Mouse (Mus musculus): ENCODE data around the gene Hat1. TPM values are rescaled to one million over a fixed set of nuclear protein-coding genes. Genes with fewer than 3 reads are reported as not detected.
"Not testable (repeated sequence)": the region's sequence is repeated elsewhere in the genome, so short reads cannot be mapped to it uniquely, and the experiment has no call there.

Gene Hat1
- polyA plus RNA-seq, 1 experiment: 17.7 TPM

DNA sequence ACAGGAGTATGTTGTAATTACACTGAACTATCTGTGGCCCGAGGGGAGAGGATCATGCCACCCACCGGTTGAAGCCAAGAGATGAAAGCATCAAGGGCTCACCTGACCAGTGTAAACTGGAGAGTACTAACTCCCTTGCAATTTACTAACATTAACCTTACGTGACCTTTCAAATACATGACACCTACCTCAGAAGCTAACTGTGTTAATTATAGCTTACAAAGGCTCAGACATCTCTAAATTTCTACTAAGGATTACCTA lies 37.1 kb upstream of the Hat1 start:
- Histone ChIP-seq H3K4me3 (ENCODE audit: insufficient read depth, low read length) (no peak overlapping the region), H3K4me1 (ENCODE audit: control insufficient read depth, insufficient read depth, low read length) (peaks cover 4% of the 10 kb centered on the region; the same call in 1 of the 2 replicates), H3K27ac (ENCODE audit: insufficient read depth, low read length) (no peak overlapping the region)
- TF ChIP-seq CTCF (IDR thresholded peaks at IDR 0.05; ENCODE audit: extremely low read depth, insufficient read depth, low read length): no peak
- no peak for TF ChIP-seq POLR2A (IDR thresholded peaks at IDR 0.05; ENCODE audit: extremely low read depth, insufficient read depth, low read length)

GRCm38 (mm10) chr2:71353306-71354054 lies 35.3 kb upstream of the Hat1 start:
- no peak overlapping the region for H3K4me3 ChIP-seq (ENCODE audit: insufficient read depth, low read length)
- TF ChIP-seq CTCF (IDR thresholded peaks at IDR 0.05; ENCODE audit: extremely low read depth, insufficient read depth, low read length) (no peak), POLR2A (IDR thresholded peaks at IDR 0.05; ENCODE audit: extremely low read depth, insufficient read depth, low read length) (no peak)
- H3K27ac ChIP-seq (ENCODE audit: insufficient read depth, low read length): no peak overlapping the region
- peaks cover 4% of the 10 kb centered on the region; the same call in 1 of the 2 replicates for H3K4me1 ChIP-seq (ENCODE audit: control insufficient read depth, insufficient read depth, low read length)

- no peak overlapping the region for H3K27ac ChIP-seq (ENCODE audit: insufficient read depth, low read length)
- no peak overlapping the region for H3K4me3 ChIP-seq (ENCODE audit: insufficient read depth, low read length)
- no peak for TF ChIP-seq POLR2A (IDR thresholded peaks at IDR 0.05; ENCODE audit: extremely low read depth, insufficient read depth, low read length)
- TF ChIP-seq CTCF (IDR thresholded peaks at IDR 0.05; ENCODE audit: extremely low read depth, insufficient read depth, low read length): no peak
- peaks cover 4% of the 10 kb centered on the region; the same call in 1 of the 2 replicates for H3K4me1 ChIP-seq (ENCODE audit: control insufficient read depth, insufficient read depth, low read length)
Measured at GRCm38 (mm10) chr2:71354055-71354425, 34.7 kb upstream of the Hat1 start.

DNA sequence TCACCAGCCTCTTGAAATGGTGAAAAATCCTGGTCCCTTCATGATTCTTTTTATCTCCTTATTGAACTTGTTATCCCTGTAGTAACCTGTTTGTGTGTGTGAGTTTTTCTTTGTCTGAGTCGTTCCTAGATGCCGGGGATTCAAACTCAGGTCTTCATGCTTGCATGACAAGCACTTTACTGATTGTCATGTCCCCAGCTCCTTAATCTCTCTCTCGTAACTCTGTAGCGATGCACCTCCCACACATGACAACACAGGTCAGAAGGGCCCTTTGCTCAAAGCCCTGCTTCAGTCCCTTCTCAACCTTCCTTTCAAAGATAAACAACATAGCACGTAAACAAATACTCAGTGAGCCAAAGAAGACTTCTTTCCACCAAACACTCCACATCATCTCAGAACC lies 30.4 kb upstream of the Hat1 start:
- no peak for TF ChIP-seq CTCF (IDR thresholded peaks at IDR 0.05; ENCODE audit: extremely low read depth, insufficient read depth, low read length)
- TF ChIP-seq POLR2A (IDR thresholded peaks at IDR 0.05; ENCODE audit: extremely low read depth, insufficient read depth, low read length): no peak
- Histone ChIP-seq H3K4me1 (ENCODE audit: control insufficient read depth, insufficient read depth, low read length) (no peaks in the 10 kb centered on the region), H3K27ac (ENCODE audit: insufficient read depth, low read length) (no peak overlapping the region), H3K4me3 (ENCODE audit: insufficient read depth, low read length) (no peak overlapping the region)

DNA sequence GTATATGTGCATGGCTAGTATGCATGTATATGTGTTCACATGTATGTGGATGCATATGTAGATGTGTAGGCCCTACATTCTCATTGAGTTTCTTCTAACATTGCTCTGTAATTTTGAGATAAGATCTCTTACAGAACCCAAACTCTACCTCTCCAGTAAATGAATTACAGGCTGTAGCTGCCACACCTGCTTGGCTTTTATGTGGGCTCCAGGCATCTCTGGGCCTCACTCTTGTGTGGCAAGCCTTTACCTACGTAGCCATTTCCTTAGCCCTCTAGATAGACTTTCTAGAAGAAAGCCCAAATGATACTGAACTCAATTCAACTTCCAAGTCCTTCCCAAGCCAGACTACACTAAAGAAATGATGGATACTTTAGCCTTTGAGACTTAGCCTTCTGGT lies 28.6 kb upstream of the Hat1 start:
- H3K4me1 ChIP-seq (ENCODE audit: control insufficient read depth, insufficient read depth, low read length): peaks cover 2% of the 10 kb centered on the region; the same call in 1 of the 2 replicates
- no peak overlapping the region for H3K4me3 ChIP-seq (ENCODE audit: insufficient read depth, low read length)
- no peak overlapping the region for H3K27ac ChIP-seq (ENCODE audit: insufficient read depth, low read length)
- TF ChIP-seq CTCF (IDR thresholded peaks at IDR 0.05; ENCODE audit: extremely low read depth, insufficient read depth, low read length) (no peak), POLR2A (IDR thresholded peaks at IDR 0.05; ENCODE audit: extremely low read depth, insufficient read depth, low read length) (no peak)

- peaks cover 9% of the 10 kb centered on the region; the same call in 1 of the 2 replicates for H3K4me1 ChIP-seq (ENCODE audit: control insufficient read depth, insufficient read depth, low read length)
- TF ChIP-seq CTCF (IDR thresholded peaks at IDR 0.05; ENCODE audit: extremely low read depth, insufficient read depth, low read length) (no peak), POLR2A (IDR thresholded peaks at IDR 0.05; ENCODE audit: extremely low read depth, insufficient read depth, low read length) (no peak)
- peak overlapping the region; percentile 95 for H3K4me3 ChIP-seq (ENCODE audit: insufficient read depth, low read length)
Measured at GRCm38 (mm10) chr2:71366618-71367124, 22.1 kb upstream of the Hat1 start.

DNA sequence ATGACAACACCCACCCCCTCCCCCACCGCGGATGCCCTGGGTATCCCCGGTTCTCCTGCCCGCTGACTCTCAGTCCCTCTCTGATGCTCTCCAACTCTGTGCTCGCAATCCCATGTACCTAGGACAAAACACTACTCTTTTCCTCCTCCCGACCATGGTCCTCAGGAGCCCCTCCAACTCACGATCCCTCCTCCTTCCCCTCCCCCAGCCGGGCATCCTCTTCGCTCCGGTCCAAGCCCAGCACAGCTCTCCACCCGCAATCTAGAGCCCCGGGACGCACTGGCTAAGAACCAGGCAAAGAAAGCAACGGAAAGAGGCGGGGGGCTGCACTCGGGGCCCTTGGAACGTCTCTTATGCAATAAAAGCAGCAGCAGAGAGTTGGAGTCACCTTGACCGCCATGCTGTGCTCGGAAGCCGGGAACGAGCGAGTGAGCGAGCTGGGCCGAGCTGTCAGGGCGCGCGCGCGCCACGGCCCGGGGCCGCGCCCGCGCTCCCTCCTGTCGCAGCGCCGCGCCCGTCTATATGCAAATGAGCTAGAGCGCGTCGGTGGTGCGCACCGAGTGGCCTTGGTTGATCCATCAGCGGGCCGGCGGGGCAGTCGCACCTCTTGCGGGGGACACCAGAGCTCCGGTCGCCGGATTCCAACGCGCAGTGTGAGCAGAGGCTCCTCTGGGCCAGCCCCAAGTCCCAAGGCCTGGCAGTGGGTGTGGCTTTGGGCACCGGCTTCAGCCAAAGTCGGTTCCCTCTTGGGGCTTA lies 21.5 kb upstream of the Hat1 start, which contains the start of gene Slc25a12:
Gene Slc25a12, minus strand, starts transcription at position 625 of the 756 bp plus-strand sequence.
- H3K4me3 ChIP-seq (ENCODE audit: insufficient read depth, low read length): peak within 1 kb of the TSS; percentile 95
- H3K4me1 ChIP-seq (ENCODE audit: control insufficient read depth, insufficient read depth, low read length): peaks cover 9% of the 10 kb centered on the region; the same call in 1 of the 2 replicates
- H3K27ac ChIP-seq (ENCODE audit: insufficient read depth, low read length): peak within 1 kb of the TSS; percentile 18; the same call in 1 of the 2 replicates
- TF ChIP-seq POLR2A (IDR thresholded peaks at IDR 0.05; ENCODE audit: extremely low read depth, insufficient read depth, low read length) (peak; percentile 86), CTCF (IDR thresholded peaks at IDR 0.05; ENCODE audit: extremely low read depth, insufficient read depth, low read length) (no peak)

More at GRCm38 (mm10) chr2:71366618-71367124, 22.1 kb upstream of the Hat1 start:
- peak overlapping the region; percentile 17; the same call in 1 of the 2 replicates for H3K27ac ChIP-seq (ENCODE audit: insufficient read depth, low read length)

- H3K27ac ChIP-seq (ENCODE audit: insufficient read depth, low read length): no peak overlapping the region
- peak overlapping the region; percentile 95; the same call in 1 of the 2 replicates for H3K4me3 ChIP-seq (ENCODE audit: insufficient read depth, low read length)
- TF ChIP-seq POLR2A (IDR thresholded peaks at IDR 0.05; ENCODE audit: extremely low read depth, insufficient read depth, low read length) (no peak), CTCF (IDR thresholded peaks at IDR 0.05; ENCODE audit: extremely low read depth, insufficient read depth, low read length) (no peak)
- H3K4me1 ChIP-seq (ENCODE audit: control insufficient read depth, insufficient read depth, low read length): peaks cover 9% of the 10 kb centered on the region; the same call in 1 of the 2 replicates
Measured at GRCm38 (mm10) chr2:71368086-71368485, 20.7 kb upstream of the Hat1 start.

- TF ChIP-seq CTCF (IDR thresholded peaks at IDR 0.05; ENCODE audit: extremely low read depth, insufficient read depth, low read length): no peak
Measured at GRCm38 (mm10) chr2:71371790-71372189, 17.0 kb upstream of the Hat1 start.

GRCm38 (mm10) chr2:71372261-71372660 lies 16.5 kb upstream of the Hat1 start:
- not testable (repeated sequence) for H3K27ac ChIP-seq (ENCODE audit: insufficient read depth, low read length); H3K4me3 ChIP-seq (ENCODE audit: insufficient read depth, low read length); H3K4me1 ChIP-seq (ENCODE audit: control insufficient read depth, insufficient read depth, low read length)

More at GRCm38 (mm10) chr2:71371790-71372189, 17.0 kb upstream of the Hat1 start:
- Histone ChIP-seq H3K4me3 (ENCODE audit: insufficient read depth, low read length) (no peak overlapping the region), H3K27ac (ENCODE audit: insufficient read depth, low read length) (no peak overlapping the region), H3K4me1 (ENCODE audit: control insufficient read depth, insufficient read depth, low read length) (peaks cover 7% of the 10 kb centered on the region; the same call in 1 of the 2 replicates)
